Mouse (Mus musculus) C2C12 (cell line): Measurements from ENCODE around the gene Hoxb6. TPM values are rescaled to one million over a fixed set of nuclear protein-coding genes. Genes with fewer than 3 reads are reported as not detected.
A peak's percentile ranks its signal among the peaks of the same experiment; 100 is the strongest.

ENCODE experiments used
- H3K27me3 ChIP-seq: one replicate; pipeline ENCODE4 v1.6.1; 2011; ENCODE audit not compliant: control insufficient read depth, insufficient read depth, insufficient read length
- H3K36me3 ChIP-seq: one replicate; pipeline ENCODE4 v1.6.1; 2011; ENCODE audit not compliant: control insufficient read depth, insufficient read depth
- H3K4me3 ChIP-seq: one replicate; pipeline ENCODE4 v1.5.1; 2011; ENCODE audit warnings: mild to moderate bottlenecking, control low read depth; ENCODE audit not compliant: poor library complexity, insufficient read depth, severe bottlenecking
- H3K79me2 ChIP-seq: one replicate; pipeline ENCODE4 v1.6.1; 2011; ENCODE audit not compliant: control insufficient read depth, insufficient read depth
- H3K79me3 ChIP-seq: one replicate; pipeline ENCODE4 v1.6.1; 2011; ENCODE audit warnings: low read depth, control low read depth
- H3ac ChIP-seq: one replicate; pipeline ENCODE3; 2011; ENCODE audit warnings: low read depth; ENCODE audit not compliant: control insufficient read depth, insufficient read length
- CEBPB ChIP-seq: IDR thresholded peaks from one replicate; pipeline ENCODE4 v1.6.1; 2011; ENCODE audit warnings: low read depth, mild to moderate bottlenecking, control low read depth, moderate library complexity
- CTCF ChIP-seq: IDR thresholded peaks from one replicate; pipeline ENCODE4 v1.5.1; 2011; ENCODE audit not compliant: control insufficient read depth, insufficient read depth, insufficient read length
- FOSL1 ChIP-seq: IDR thresholded peaks from one replicate; pipeline ENCODE4 v1.8.0; 2011; ENCODE audit warnings: mild to moderate bottlenecking, low read length; ENCODE audit not compliant: poor library complexity, insufficient read depth, severe bottlenecking
- MAX ChIP-seq: IDR thresholded peaks from one replicate; pipeline ENCODE4 v1.6.1; 2011; ENCODE audit warnings: mild to moderate bottlenecking, control low read depth
- MYOD1 ChIP-seq: IDR thresholded peaks from one replicate; pipeline ENCODE4 v1.6.1; 2011; ENCODE audit warnings: low read depth; ENCODE audit not compliant: control insufficient read depth, insufficient read length
- MYOG ChIP-seq: IDR thresholded peaks from one replicate; pipeline ENCODE4 v1.6.1; 2011; ENCODE audit not compliant: control insufficient read depth, insufficient read length; ENCODE audit errors: extremely low read depth
- USF1 ChIP-seq: IDR thresholded peaks from one replicate; pipeline ENCODE4 v1.6.1; 2011; ENCODE audit warnings: low read depth, mild to moderate bottlenecking, control low read depth, moderate library complexity
- polyA plus RNA-seq: library from polyadenylated mRNA; unstranded; fragments of >200 nt; fragmentation: generic; extraction: Trizol; gene quantifications from one replicate; pipeline ENCODE4 v1.2.1, GENCODE M21; 2012; ENCODE audit warnings: missing spikeins

Gene Hoxb6
- polyA plus RNA-seq, 1 experiment, result 0.05 TPM

GRCm38 (mm10) chr11:96313806-96314428 is 21.6 kb downstream of the Hoxb6 start:
- H3K27me3 ChIP-seq, result peaks cover 79% of the 10 kb centered on the region
- H3ac ChIP-seq, result no peak overlapping the region
- TF ChIP-seq USF1 (no peak), FOSL1 (no peak), CEBPB (no peak), MYOD1 (no peak), MAX (no peak), MYOG (no peak), CTCF (no peak)
- no peak overlapping the region for H3K4me3 ChIP-seq
- no peaks in the 10 kb centered on the region for H3K36me3 ChIP-seq
- no peaks in the 10 kb centered on the region for H3K79me3 ChIP-seq
- no peaks in the 10 kb centered on the region for H3K79me2 ChIP-seq

DNA sequence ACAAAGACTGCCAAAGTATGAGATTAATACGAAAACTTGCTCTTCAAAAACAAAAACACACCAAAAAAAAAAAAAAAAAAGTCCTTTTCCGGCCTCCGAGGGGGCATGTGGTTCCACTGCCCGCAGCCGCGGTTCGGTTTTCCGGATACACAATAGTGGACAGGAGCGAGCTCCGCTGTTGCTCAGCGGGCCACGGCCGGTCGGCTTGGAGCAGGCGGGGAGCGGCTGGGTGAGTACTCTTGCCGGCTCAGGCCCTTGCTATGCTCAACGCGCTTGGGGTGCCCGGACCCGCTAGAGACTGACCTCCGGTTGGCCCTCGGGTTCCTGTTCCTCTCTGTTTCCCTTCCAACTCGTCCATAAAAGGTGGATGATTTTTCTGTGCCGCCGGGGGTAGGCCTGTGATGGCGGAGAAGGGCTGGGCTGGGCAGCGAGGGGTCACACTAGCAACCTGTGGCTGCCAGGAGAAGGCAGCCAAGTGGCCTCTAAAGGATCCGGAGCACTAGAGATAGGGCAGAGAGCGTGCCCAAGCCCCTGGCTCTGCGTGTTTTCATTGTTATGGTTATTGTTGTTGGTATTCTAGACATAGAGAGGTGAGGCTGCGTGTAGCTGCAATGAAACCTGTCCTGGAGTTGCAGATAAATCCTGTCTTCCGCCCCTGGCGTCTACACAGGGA is 22.5 kb downstream of the Hoxb6 start:
- Histone ChIP-seq H3K79me3 (no peaks in the 10 kb centered on the region), H3K4me3 (no peak overlapping the region), H3K36me3 (no peaks in the 10 kb centered on the region), H3K27me3 (peaks cover 79% of the 10 kb centered on the region), H3K79me2 (no peaks in the 10 kb centered on the region), H3ac (no peak overlapping the region)
- no peak for TF ChIP-seq MYOD1
- no peak for TF ChIP-seq FOSL1
- TF ChIP-seq MAX, result no peak
- TF ChIP-seq CEBPB, result no peak

DNA sequence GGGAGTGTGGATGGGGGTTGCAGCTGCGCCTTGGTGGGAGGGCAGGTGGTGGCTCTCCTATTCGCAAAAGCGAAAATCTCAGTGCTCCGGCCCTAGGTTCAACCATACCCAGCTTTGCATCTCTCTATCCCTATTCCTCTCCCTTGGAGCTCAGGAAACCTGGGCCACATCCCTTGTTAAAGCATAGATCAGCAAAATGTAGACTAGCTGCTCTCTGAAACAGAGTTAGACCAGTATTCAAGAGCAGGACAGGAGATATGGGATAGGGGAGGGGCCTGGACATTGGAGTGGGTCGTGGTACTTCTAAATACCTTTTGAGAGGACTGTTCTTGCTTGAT is 23.0 kb downstream of the Hoxb6 start:
- H3K27me3 ChIP-seq, result peaks cover 79% of the 10 kb centered on the region
- no peak overlapping the region for H3K4me3 ChIP-seq
- no peaks in the 10 kb centered on the region for H3K79me3 ChIP-seq
- no peak overlapping the region for H3ac ChIP-seq
- no peaks in the 10 kb centered on the region for H3K36me3 ChIP-seq
- no peaks in the 10 kb centered on the region for H3K79me2 ChIP-seq
- TF ChIP-seq CEBPB (no peak), CTCF (no peak), MYOG (no peak), MAX (no peak), MYOD1 (no peak), FOSL1 (no peak), USF1 (no peak)

- Histone ChIP-seq H3K79me3 (no peaks in the 10 kb centered on the region), H3K36me3 (no peaks in the 10 kb centered on the region), H3K27me3 (peaks cover 81% of the 10 kb centered on the region), H3ac (no peak overlapping the region), H3K4me3 (no peak overlapping the region), H3K79me2 (no peaks in the 10 kb centered on the region)
- TF ChIP-seq USF1 (no peak), MYOG (no peak), MAX (no peak), MYOD1 (no peak), CEBPB (no peak), FOSL1 (no peak)
Observed at GRCm38 (mm10) chr11:96316696-96317607, 24.7 kb downstream of the Hoxb6 start.

DNA sequence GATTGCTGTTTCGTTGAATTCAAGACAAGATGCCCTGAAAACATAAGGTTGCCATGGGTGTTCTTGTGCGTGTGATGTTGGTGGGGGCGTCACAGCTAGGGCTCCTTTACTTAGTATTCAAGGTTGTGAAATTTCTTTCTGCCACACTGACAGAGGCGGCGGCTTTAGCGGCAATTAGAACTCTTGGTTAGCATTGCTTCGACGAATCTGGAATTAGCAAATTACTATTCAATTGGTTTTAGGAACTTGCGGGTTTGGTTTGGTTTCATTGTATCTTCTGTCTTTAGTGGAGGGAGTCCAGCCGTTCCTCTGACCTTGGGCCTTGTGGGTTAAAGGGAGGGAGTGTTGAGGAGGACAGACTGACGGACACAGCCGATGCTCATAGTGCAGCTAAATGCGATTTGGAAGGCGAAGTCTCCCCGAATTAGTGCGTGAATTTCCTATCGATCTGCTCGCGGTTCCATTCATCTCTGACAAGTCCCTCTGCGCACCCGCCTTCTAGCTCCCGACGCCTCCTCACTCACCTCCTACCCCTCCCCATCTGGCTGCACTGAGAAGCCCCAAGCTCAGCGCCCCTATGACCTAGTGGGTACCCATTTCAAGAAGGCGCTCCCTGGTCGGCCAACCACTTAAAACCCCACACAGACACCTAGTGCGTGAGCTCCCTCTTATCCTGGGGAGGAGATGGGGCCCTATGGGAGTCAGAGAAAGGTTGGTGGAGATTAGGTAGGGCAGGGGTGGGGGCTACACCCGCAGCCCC is 25.5 kb downstream of the Hoxb6 start, which contains the start of gene Hoxb4:
TSS of gene Hoxb4 (plus strand) at position 660 of the 760 bp plus-strand sequence.
- H3K27me3 ChIP-seq, result peaks cover 75% of the 10 kb centered on the region
- no peaks in the 10 kb centered on the region for H3K36me3 ChIP-seq
- H3K4me3 ChIP-seq, result no peak within 1 kb of the TSS
- H3ac ChIP-seq, result peak within 1 kb of the TSS; percentile 30
- H3K79me3 ChIP-seq, result no peaks in the 10 kb centered on the region
- TF ChIP-seq MAX, result no peak
- TF ChIP-seq MYOG, result no peak
- TF ChIP-seq CEBPB, result no peak
- no peak for TF ChIP-seq FOSL1
- no peak for TF ChIP-seq MYOD1
- TF ChIP-seq CTCF, result no peak
- no peak for TF ChIP-seq USF1
- no peaks in the 10 kb centered on the region for H3K79me2 ChIP-seq
